Mouse (Mus musculus) frontal cortex, adult (tissue): Measurements from ENCODE around the gene 2210017I01Rik.

Source experiments
- ATAC-seq: cut with Nextera tagmentation; 2 replicates; pipeline ENCODE4 v1.9.2; 2017; ENCODE audit warnings: mild to moderate bottlenecking, moderate library complexity, mixed read lengths; ENCODE audit not compliant: low TSS enrichment

Gene 2210017I01Rik

GRCm38 (mm10) chr3:92607392-92607791 is at the start of gene 2210017I01Rik:
Gene 2210017I01Rik (minus strand): TSS chr3:92607492.
- no peak for ATAC-seq

- ATAC-seq = no peak
These were observed 49.5 kb upstream of the 2210017I01Rik start, which contains the start of gene Lce1b for GRCm38 (mm10) chr3:92656826-92657225. Gene Lce1b (minus strand): TSS chr3:92656926.

- ATAC-seq = no peak
These were observed 40.9 kb upstream of the 2210017I01Rik start, which contains the start of gene Lce1a1 for GRCm38 (mm10) chr3:92648207-92648606. Gene Lce1a1 (minus strand): TSS chr3:92648307.

- ATAC-seq = no peak
These were observed 32.6 kb upstream of the 2210017I01Rik start for GRCm38 (mm10) chr3:92639854-92640253.

GRCm38 (mm10) chr3:92638653-92638991 is 31.3 kb upstream of the 2210017I01Rik start:
- ATAC-seq = no peak

- no peak for ATAC-seq
These were observed 30.7 kb upstream of the 2210017I01Rik start for GRCm38 (mm10) chr3:92637745-92638652.

GRCm38 (mm10) chr3:92621560-92621959 is 14.3 kb upstream of the 2210017I01Rik start, which contains the start of gene Lce6a:
Gene Lce6a (minus strand): TSS chr3:92621660.
- no peak for ATAC-seq

GRCm38 (mm10) chr3:92609804-92610203 is 2.5 kb upstream of the 2210017I01Rik start:
- no peak for ATAC-seq

- ATAC-seq = no peak
These were observed 5.1 kb downstream of the 2210017I01Rik start for GRCm38 (mm10) chr3:92602169-92602568.

GRCm38 (mm10) chr3:92600456-92600855 is 6.8 kb downstream of the 2210017I01Rik start:
- no peak for ATAC-seq

GRCm38 (mm10) chr3:92599973-92600372 is 7.3 kb downstream of the 2210017I01Rik start:
- no peak for ATAC-seq

- ATAC-seq = no peak
These were observed 8.9 kb downstream of the 2210017I01Rik start for GRCm38 (mm10) chr3:92598429-92598828.

GRCm38 (mm10) chr3:92588858-92589257 is 18.4 kb downstream of the 2210017I01Rik start, which contains the start of gene Smcp:
Gene Smcp (minus strand): TSS chr3:92588997.
- ATAC-seq = no peak

- ATAC-seq = no peak
These were observed 20.1 kb downstream of the 2210017I01Rik start for GRCm38 (mm10) chr3:92587190-92587589.

- no peak for ATAC-seq
These were observed 22.2 kb downstream of the 2210017I01Rik start for GRCm38 (mm10) chr3:92585055-92585454.

- no peak for ATAC-seq
These were observed 24.0 kb downstream of the 2210017I01Rik start for GRCm38 (mm10) chr3:92583164-92583826.

GRCm38 (mm10) chr3:92579508-92579907 is 27.8 kb downstream of the 2210017I01Rik start:
- no peak for ATAC-seq

- no peak for ATAC-seq
These were observed 28.5 kb downstream of the 2210017I01Rik start for GRCm38 (mm10) chr3:92578652-92579413.

GRCm38 (mm10) chr3:92573449-92574041 is 33.7 kb downstream of the 2210017I01Rik start, which contains the start of gene Ivl:
Gene Ivl (minus strand): TSS chr3:92573735.
- ATAC-seq = no peak

GRCm38 (mm10) chr3:92572514-92573155 is 34.7 kb downstream of the 2210017I01Rik start:
- ATAC-seq = no peak

- ATAC-seq = no peak
These were observed 38.5 kb downstream of the 2210017I01Rik start for GRCm38 (mm10) chr3:92568752-92569151.
